Mouse (Mus musculus) kidney, adult 18-20 months (tissue): ENCODE measurements at regions not wholly inside any gene's neighbourhood (a gene's known extent, or its start where the extent isn't known, plus 50 kb on each side); places are given as distances from the start of the nearest gene placed in this dataset.
"Not testable (repeated sequence)": the region's sequence is repeated elsewhere in the genome, so short reads cannot be mapped to it uniquely, and the experiment has no call there.

Experiments used
- DNase-seq: peaks from one replicate; pipeline ENCODE4 v3.0.0; 2021

DNA sequence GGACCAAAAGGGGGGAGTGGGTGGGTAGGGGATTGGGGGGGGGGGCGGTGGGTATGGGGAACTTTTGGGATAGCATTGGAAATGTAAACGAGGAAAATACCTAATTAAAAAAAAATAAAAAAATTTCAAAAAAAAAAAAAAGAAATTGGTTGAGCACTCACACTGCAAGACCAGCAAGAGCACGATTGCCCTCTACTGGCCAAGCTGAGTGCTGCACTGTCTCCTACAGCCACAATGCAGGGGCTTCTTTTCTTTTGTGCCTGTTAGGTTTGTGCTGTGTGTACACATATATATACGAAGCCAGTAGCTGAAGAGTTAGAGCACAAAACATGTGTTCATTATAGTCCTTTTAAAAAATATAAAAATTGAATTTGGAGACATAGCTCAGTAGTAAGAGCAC lies 55.6 kb downstream of the Mup20 start:
- DNase-seq: peak; percentile 33

- not testable (repeated sequence) for DNase-seq
Measured at GRCm38 (mm10) chr4:61989941-61990340, 64.0 kb downstream of the Mup20 start.

DNA sequence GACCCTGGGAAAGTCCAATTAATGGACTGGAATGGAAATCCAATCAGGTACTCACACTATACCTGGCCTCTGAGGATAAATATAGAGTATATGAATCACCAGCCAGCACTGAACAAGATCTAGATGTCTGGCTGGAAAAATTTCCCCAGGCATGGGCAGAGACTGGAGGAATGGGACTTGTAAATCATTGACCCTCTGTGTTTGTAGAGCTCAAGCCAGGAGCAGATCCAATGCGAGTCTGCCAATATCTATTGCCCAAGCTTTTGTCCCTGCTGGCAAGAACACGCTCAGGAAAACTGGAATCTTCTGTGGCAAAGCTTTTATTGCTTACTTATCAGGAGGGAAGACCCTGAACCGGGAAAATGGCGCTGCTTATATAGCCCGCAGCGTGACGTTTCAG lies 77.8 kb downstream of the Mup20 start:
- DNase-seq: no peak

GRCm38 (mm10) chr4:61973236-61973635 lies 80.7 kb downstream of the Mup20 start:
- DNase-seq: peak; percentile 38

DNA sequence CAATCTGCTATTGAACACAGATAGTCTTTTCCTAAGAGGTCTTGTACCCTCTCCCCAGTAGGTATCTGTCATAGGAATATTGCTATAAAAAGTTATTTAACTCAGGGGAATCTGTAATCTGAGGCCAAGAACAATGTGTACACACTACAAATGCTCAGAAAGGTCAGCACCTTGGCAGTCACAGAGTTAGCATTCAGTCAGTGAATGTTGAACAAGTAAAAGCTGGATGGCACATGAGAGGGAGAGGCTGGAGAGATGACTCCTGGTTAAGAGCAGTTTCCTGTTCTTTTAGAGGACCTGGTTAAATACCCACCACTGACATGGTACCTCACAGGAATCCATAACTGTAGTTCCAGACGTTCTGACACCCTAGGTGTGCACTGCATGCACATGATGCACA lies 84.3 kb downstream of the Mup20 start:
- no peak for DNase-seq

DNA sequence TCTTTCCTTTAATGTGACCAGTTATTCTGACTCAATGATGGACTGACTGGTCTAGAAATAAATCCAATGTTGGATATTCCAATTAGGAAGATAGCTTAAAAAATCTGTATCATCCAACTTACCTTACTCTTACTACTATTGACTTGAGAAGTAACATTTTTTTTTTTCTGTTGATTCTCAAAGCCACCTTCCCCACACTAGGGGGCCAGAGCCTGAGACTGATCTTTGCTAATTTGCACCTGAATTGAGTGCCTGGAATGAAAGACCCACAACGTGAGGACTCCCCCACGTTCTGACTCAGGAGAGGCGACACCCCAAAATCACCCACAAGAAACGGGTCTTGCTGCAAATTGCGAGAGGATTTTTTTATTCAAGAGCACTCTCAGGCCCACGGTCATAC lies 86.3 kb downstream of the Mup20 start:
- DNase-seq: not testable (repeated sequence)

DNA sequence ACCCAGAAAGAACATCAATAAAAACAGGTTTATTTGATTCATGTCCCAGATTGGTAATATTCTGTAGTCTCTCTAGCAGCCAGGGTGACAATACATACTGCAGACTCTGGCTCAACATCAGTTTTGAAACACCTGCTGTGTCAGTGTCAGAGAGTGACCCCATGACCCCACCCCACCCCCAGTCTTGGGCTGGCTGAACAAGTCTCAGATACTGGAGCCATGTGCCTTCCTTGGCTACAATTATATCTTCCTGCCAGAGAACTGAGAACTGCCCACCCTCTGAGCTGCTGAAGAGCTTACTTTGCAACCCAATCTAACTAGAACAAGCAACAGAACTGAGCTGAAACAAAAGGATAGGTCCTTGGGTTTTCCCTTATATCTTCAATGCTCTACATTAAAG lies 91.6 kb downstream of the Mup20 start:
- DNase-seq: no peak
